In genomic region chr6:107059001-107059765, GRCm38 (mm10) we compare ENCODE assay signal across 21 mouse cellular contexts.
"Had no signal": no experiment of that assay in that cellular context is flagged by ENCODE, and none has a peak within 500 bp of the region (broad histone marks: within the 10 kb centered on the region; RNA-seq: fewer than 3 reads in every experiment).

No protein-coding gene starts in this region.

- H3K9ac ChIP-seq: liver, postnatal 0 days; lung, embryonic 15.5 days; midbrain, embryonic 12.5 days; neural tube, embryonic 13.5 days; neural tube, embryonic 15.5 days had no signal

- H3K4me3 ChIP-seq: lung, embryonic 15.5 days; midbrain, embryonic 10.5 days; midbrain, embryonic 12.5 days; myocyte; neural tube, embryonic 13.5 days; neural tube, embryonic 15.5 days had no signal

- ATAC-seq: liver, postnatal 0 days; lung, postnatal 0 days; midbrain, embryonic 16.5 days had no signal

- H3K9me3 ChIP-seq: lung, embryonic 15.5 days; midbrain, embryonic 12.5 days; neural tube, embryonic 13.5 days; neural tube, embryonic 15.5 days had no signal

- H3K27me3 ChIP-seq: lung, embryonic 15.5 days; midbrain, embryonic 12.5 days; neural tube, embryonic 13.5 days; neural tube, embryonic 15.5 days had no signal

- H3K27ac ChIP-seq: lung, embryonic 15.5 days; midbrain, embryonic 10.5 days; midbrain, embryonic 12.5 days; neural tube, embryonic 13.5 days; neural tube, embryonic 15.5 days had no signal

- DNase-seq: liver, postnatal 0 days; lung, adult 2 months; lung, postnatal 14 days; lung, postnatal 4 days; midbrain, embryonic 14.5 days; retina, postnatal 1 day; right cerebral cortex, adult 18-20 months; right cerebral cortex, postnatal 25 days; right cerebral cortex, postnatal 4 days; spleen, adult 18-20 months; thymus, adult 18-20 months; thymus, postnatal 14 days; thymus, postnatal 36 days had no signal

- H3K4me1 ChIP-seq: lung, embryonic 15.5 days; midbrain, embryonic 10.5 days; midbrain, embryonic 12.5 days; neural tube, embryonic 13.5 days; neural tube, embryonic 15.5 days had no signal

- H3K36me3 ChIP-seq: lung, embryonic 15.5 days; midbrain, embryonic 10.5 days; midbrain, embryonic 12.5 days; neural tube, embryonic 13.5 days; neural tube, embryonic 15.5 days had no signal

- H3K4me2 ChIP-seq: lung, embryonic 15.5 days; midbrain, embryonic 12.5 days; neural tube, embryonic 13.5 days; neural tube, embryonic 15.5 days had no signal
